In the genomic region with DNA sequence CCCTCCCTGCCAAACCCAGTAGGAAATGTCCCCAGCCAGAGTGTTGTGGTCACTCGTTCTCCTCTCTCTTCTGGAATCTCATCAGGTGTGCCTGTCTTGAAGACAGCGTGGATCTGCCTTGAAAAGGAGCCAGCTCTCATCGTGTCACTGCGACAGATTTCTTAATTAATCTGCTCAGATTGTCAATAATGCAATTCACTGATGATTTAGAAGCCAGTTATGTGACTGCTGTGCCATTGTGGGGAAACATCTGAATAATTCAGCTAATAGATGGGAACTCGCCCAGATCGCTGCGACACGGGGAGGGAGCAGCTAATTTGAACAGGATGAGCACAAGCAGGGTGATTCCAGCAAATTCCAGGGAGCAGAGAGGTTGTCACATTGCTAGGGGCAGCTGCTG, we compare ENCODE assay signal across 21 mouse cellular contexts.
A peak's percentile ranks its signal among the peaks of the same experiment; 100 is the strongest.
DNase-seq lines count a peak whose midpoint lies in the region; ATAC-seq lines count a peak whose summit lies in the region.
"Had no signal": no experiment of that assay in that cellular context is flagged by ENCODE, and none has a peak within 500 bp of the region (broad histone marks: within the 10 kb centered on the region; RNA-seq: fewer than 3 reads in every experiment).

No protein-coding gene starts in this region.

- WGBS in forebrain, embryonic 10.5 days = 67% methylated on average over 8 of the region's 8 CpGs
- 28% methylated on average over 8 of the region's 8 CpGs for WGBS in forebrain, embryonic 13.5 days
- 30% methylated on average over 8 of the region's 8 CpGs for WGBS in neural tube, embryonic 13.5 days

- DNase-seq in forebrain, embryonic 10.5 days (ENCODE audit: extremely low spot score, low spot score) = no peak
- no peak for DNase-seq in neural tube, embryonic 10.5 days (ENCODE audit: extremely low spot score, low spot score)
- peak; percentile 44 for DNase-seq in layer of hippocampus, adult 9-11 months
- no peak for DNase-seq in frontal cortex, postnatal 14 days (ENCODE audit: low spot score in 2 of 2)
- DNase-seq in testis, postnatal 10 days (ENCODE audit: low spot score) = no peak
- DNase-seq in right cerebral cortex, adult 18-20 months = no peak
- DNase-seq: adrenal gland, adult 8-10 months; cerebellum, adult 18-20 months; embryo, embryonic 11 days; gastrocnemius, postnatal 10 days; heart, postnatal 36 days; kidney, adult 11 months; kidney, postnatal 25 days; thymus, postnatal 36 days had no signal

- no peak overlapping the region for H3K4me2 ChIP-seq in forebrain, embryonic 13.5 days
- H3K4me2 ChIP-seq in neural tube, embryonic 13.5 days = no peak overlapping the region
- H3K4me2 ChIP-seq: heart, embryonic 11.5 days; liver, embryonic 11.5 days; lung, embryonic 15.5 days; stomach, embryonic 15.5 days had no signal

- ATAC-seq in forebrain, embryonic 13.5 days = no peak
- peak; percentile 32; the same call in 1 of the 2 replicates for ATAC-seq in neural tube, embryonic 13.5 days (ENCODE audit: low read depth)

- H3K4me3 ChIP-seq in forebrain, embryonic 10.5 days = no peak overlapping the region
- no peak overlapping the region for H3K4me3 ChIP-seq in forebrain, embryonic 13.5 days
- H3K4me3 ChIP-seq in neural tube, embryonic 13.5 days = no peak overlapping the region
- H3K4me3 ChIP-seq: erythroblast, embryonic 14.5 days; lung, embryonic 15.5 days; stomach, embryonic 15.5 days had no signal

- peak overlapping the region; percentile 58; the same call in 1 of the 2 replicates for H3K27ac ChIP-seq in forebrain, embryonic 10.5 days
- no peak overlapping the region for H3K27ac ChIP-seq in forebrain, embryonic 13.5 days
- no peak overlapping the region; the same call in 1 of the 2 replicates for H3K27ac ChIP-seq in neural tube, embryonic 13.5 days (replicated peaks)
- H3K27ac ChIP-seq: lung, embryonic 15.5 days; stomach, embryonic 15.5 days had no signal

- H3K9me3 ChIP-seq in forebrain, embryonic 10.5 days = no peaks in the 10 kb centered on the region
- H3K9me3 ChIP-seq in forebrain, embryonic 13.5 days (replicated peaks) = no peaks in the 10 kb centered on the region
- H3K9me3 ChIP-seq in neural tube, embryonic 13.5 days = no peaks in the 10 kb centered on the region
- H3K9me3 ChIP-seq: lung, embryonic 15.5 days; stomach, embryonic 15.5 days had no signal

- H3K27me3 ChIP-seq in forebrain, embryonic 10.5 days (ENCODE audit: poor library complexity, severe bottlenecking) = no peaks in the 10 kb centered on the region; the same call in 1 of the 2 replicates
- H3K27me3 ChIP-seq in forebrain, embryonic 13.5 days = no peaks in the 10 kb centered on the region
- no peaks in the 10 kb centered on the region for H3K27me3 ChIP-seq in neural tube, embryonic 13.5 days
- H3K27me3 ChIP-seq: lung, embryonic 15.5 days; stomach, embryonic 15.5 days had no signal

- H3K4me1 ChIP-seq in forebrain, embryonic 10.5 days = peaks cover 11% of the 10 kb centered on the region
- peaks cover 10% of the 10 kb centered on the region for H3K4me1 ChIP-seq in forebrain, embryonic 13.5 days
- peaks cover 10% of the 10 kb centered on the region for H3K4me1 ChIP-seq in neural tube, embryonic 13.5 days (replicated peaks)
- H3K4me1 ChIP-seq: lung, embryonic 15.5 days; stomach, embryonic 15.5 days had no signal

- no peaks in the 10 kb centered on the region for H3K36me3 ChIP-seq in forebrain, embryonic 10.5 days (replicated peaks)
- H3K36me3 ChIP-seq in forebrain, embryonic 13.5 days (ENCODE audit: poor library complexity, severe bottlenecking) = no peaks in the 10 kb centered on the region
- no peaks in the 10 kb centered on the region for H3K36me3 ChIP-seq in neural tube, embryonic 13.5 days
- H3K36me3 ChIP-seq: lung, embryonic 15.5 days; stomach, embryonic 15.5 days had no signal

- no peak overlapping the region for H3K9ac ChIP-seq in forebrain, embryonic 13.5 days
- H3K9ac ChIP-seq in neural tube, embryonic 13.5 days = no peak overlapping the region
- H3K9ac ChIP-seq: lung, embryonic 15.5 days; stomach, embryonic 15.5 days had no signal
